Mouse (Mus musculus) intestine, embryonic 14.5 days (tissue): ENCODE measurements around the gene Hebp1. TPM values are rescaled to one million over a fixed set of nuclear protein-coding genes. Genes with fewer than 3 reads are reported as not detected.

ENCODE experiments used
- ATAC-seq: fragments of 200-750 bp; cut with Nextera tagmentation; replicated peaks from 2 replicates; pipeline ENCODE4 v1.8.0; 2017; ENCODE audit warnings: low read depth, moderate number of reproducible peaks, moderate TSS enrichment, moderate library complexity; ENCODE audit not compliant: low FRiP score, low TSS enrichment
- DNase-seq: peaks from one replicate; pipeline ENCODE4 v3.0.0-alpha.2; 2018; ENCODE audit warnings: low spot score
- H3K27ac ChIP-seq: fragments of 300-500 bp; sonication (generic); 2 replicates; pipeline ENCODE4 v1.5.1; 2014; ENCODE audit warnings: low read depth, mild to moderate bottlenecking, control low read depth
- H3K27me3 ChIP-seq: fragments of 300-500 bp; sonication (generic); replicated peaks from 2 replicates; pipeline ENCODE4 v1.6.1; 2014; ENCODE audit warnings: low read length, control low read depth; ENCODE audit not compliant: control insufficient read depth, insufficient read depth
- H3K36me3 ChIP-seq: fragments of 300-500 bp; sonication (generic); 2 replicates; pipeline ENCODE4 v1.6.1; 2014; ENCODE audit warnings: low read length, control low read depth; ENCODE audit not compliant: control insufficient read depth, insufficient read depth
- H3K4me1 ChIP-seq: fragments of 300-500 bp; sonication (generic); replicated peaks from 2 replicates; pipeline ENCODE4 v1.6.1; 2014; ENCODE audit warnings: low read length, control low read depth, mixed read lengths; ENCODE audit not compliant: control insufficient read depth, insufficient read depth
- H3K4me2 ChIP-seq: fragments of 300-500 bp; sonication (generic); 2 replicates; pipeline ENCODE4 v1.6.1; 2014; ENCODE audit warnings: low read length
- H3K4me3 ChIP-seq: fragments of 300-500 bp; sonication (generic); 2 replicates; pipeline ENCODE4 v1.5.1; 2014; ENCODE audit warnings: low read depth, low read length, control low read depth, mixed read lengths
- H3K9ac ChIP-seq: fragments of 300-500 bp; sonication (generic); 2 replicates; pipeline ENCODE4 v1.6.1; 2014; ENCODE audit warnings: mild to moderate bottlenecking, low read length
- H3K9me3 ChIP-seq: fragments of 300-500 bp; sonication (generic); 2 replicates; pipeline ENCODE4 v1.6.1; 2016; ENCODE audit warnings: low read length, control low read depth; ENCODE audit not compliant: control insufficient read depth
- WGBS: fragments of 180-500 bp; shearing (Covaris S2); extraction: QIAGEN DNeasy Blood & Tissue Kit; methylation state at CpG from one replicate; pipeline ENCODE4 v1.1.7; 2014; 5-methylcytosine and 5-hydroxymethylcytosine counted together
- polyA plus RNA-seq: library from polyadenylated mRNA; unstranded; fragments of >200 nt; fragmentation: Nextera tagmentation; extraction: Ambion mirVana; gene quantifications from 2 replicates; pipeline ENCODE4 v1.2.1, GENCODE M21; 2014

Gene Hebp1
- polyA plus RNA-seq, 1 experiment from 2014 or later: 14.7 TPM

DNA sequence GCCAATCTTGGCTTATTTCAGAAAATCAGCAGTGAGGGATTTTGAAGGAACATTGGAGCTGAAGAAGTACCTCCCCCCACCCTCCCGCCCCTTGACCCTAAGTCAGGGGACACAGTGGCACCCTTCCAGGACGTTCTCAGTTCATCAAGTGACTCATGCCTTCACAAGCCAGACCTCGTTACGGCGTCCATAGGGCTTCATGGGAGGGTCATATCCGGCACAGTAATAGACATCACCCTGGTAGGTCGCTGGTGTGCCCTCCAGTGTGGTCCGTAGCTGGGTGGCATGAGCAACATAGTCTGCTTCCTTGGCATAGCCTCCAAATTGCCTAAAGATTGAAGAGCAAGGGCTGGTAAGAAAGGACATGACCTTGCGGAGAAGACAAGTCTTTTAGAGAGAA, 60.1 kb downstream of the Hebp1 start:
- DNase-seq: no peak
- Histone ChIP-seq H3K27me3 (no peaks in the 10 kb centered on the region), H3K4me2 (no peak overlapping the region), H3K9ac (no peak overlapping the region), H3K27ac (no peak overlapping the region), H3K4me3 (no peak overlapping the region), H3K4me1 (no peaks in the 10 kb centered on the region), H3K36me3 (no peaks in the 10 kb centered on the region), H3K9me3 (no peaks in the 10 kb centered on the region)
- WGBS: 87% methylated on average over 9 of the region's 9 CpGs
- ATAC-seq: no peak

GRCm38 (mm10) chr6:135136439-135137161, 61.2 kb downstream of the Hebp1 start:
- ATAC-seq: no peak

DNA sequence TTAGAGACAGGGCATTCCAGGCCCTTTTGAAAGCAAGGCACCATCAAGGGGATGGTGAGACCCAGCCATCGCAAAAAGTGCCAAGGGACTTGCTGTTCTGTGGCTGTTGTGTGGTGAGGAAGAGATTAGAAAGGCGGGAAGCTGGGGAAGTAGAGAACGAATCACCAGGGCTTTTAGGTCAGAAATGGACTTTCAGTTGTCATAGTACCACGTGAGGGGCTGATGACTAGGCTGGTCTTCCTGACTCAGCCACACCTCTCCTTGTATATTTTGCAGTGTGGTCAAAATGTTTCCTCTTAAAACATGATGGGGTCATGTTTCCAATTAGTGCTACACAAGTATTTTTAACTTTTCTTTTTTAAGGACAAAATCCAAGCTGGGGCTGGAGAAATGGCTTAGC, 62.1 kb downstream of the Hebp1 start:
- no peak overlapping the region for H3K27ac ChIP-seq
- H3K9me3 ChIP-seq: no peaks in the 10 kb centered on the region
- no peak for ATAC-seq
- no peaks in the 10 kb centered on the region for H3K27me3 ChIP-seq
- no peaks in the 10 kb centered on the region for H3K36me3 ChIP-seq
- DNase-seq: no peak
- H3K4me1 ChIP-seq: no peaks in the 10 kb centered on the region
- WGBS: 82% methylated on average over 4 of the region's 4 CpGs
- no peak overlapping the region for H3K4me2 ChIP-seq
- no peak overlapping the region for H3K4me3 ChIP-seq
- no peak overlapping the region for H3K9ac ChIP-seq

More at GRCm38 (mm10) chr6:135136439-135137161, 61.2 kb downstream of the Hebp1 start:
- no peak for DNase-seq
- Histone ChIP-seq H3K4me3 (no peak overlapping the region), H3K4me2 (no peak overlapping the region), H3K27ac (no peak overlapping the region), H3K9ac (no peak overlapping the region), H3K9me3 (no peaks in the 10 kb centered on the region), H3K27me3 (no peaks in the 10 kb centered on the region), H3K36me3 (no peaks in the 10 kb centered on the region), H3K4me1 (no peaks in the 10 kb centered on the region)
- WGBS: 37% methylated on average over 11 of the region's 11 CpGs

GRCm38 (mm10) chr6:135133486-135133885, 64.3 kb downstream of the Hebp1 start:
- no peak for DNase-seq
- no peaks in the 10 kb centered on the region for H3K4me1 ChIP-seq
- no peak overlapping the region for H3K27ac ChIP-seq
- H3K9ac ChIP-seq: no peak overlapping the region
- H3K4me3 ChIP-seq: no peak overlapping the region
- no peaks in the 10 kb centered on the region for H3K9me3 ChIP-seq
- ATAC-seq: no peak
- H3K36me3 ChIP-seq: no peaks in the 10 kb centered on the region
- 94% methylated on average over 9 of the region's 9 CpGs for WGBS
- H3K4me2 ChIP-seq: no peak overlapping the region
- H3K27me3 ChIP-seq: no peaks in the 10 kb centered on the region

- no peak overlapping the region for H3K27ac ChIP-seq
- no peaks in the 10 kb centered on the region for H3K27me3 ChIP-seq
- H3K4me3 ChIP-seq: no peak overlapping the region
- DNase-seq (no peak), ATAC-seq (no peak)
- H3K36me3 ChIP-seq: no peaks in the 10 kb centered on the region
- 84% methylated on average over 7 of the region's 7 CpGs for WGBS
- H3K4me1 ChIP-seq: no peaks in the 10 kb centered on the region
- no peaks in the 10 kb centered on the region for H3K9me3 ChIP-seq
- no peak overlapping the region for H3K4me2 ChIP-seq
- no peak overlapping the region for H3K9ac ChIP-seq
Observed at GRCm38 (mm10) chr6:135133086-135133485, 64.7 kb downstream of the Hebp1 start.

- WGBS: 55% methylated on average over 5 of the region's 5 CpGs
- no peak for ATAC-seq
- H3K27me3 ChIP-seq: no peaks in the 10 kb centered on the region
Observed at GRCm38 (mm10) chr6:135124755-135125380, 73.0 kb downstream of the Hebp1 start.

GRCm38 (mm10) chr6:135118183-135118582, 79.6 kb downstream of the Hebp1 start, which contains the start of gene Gprc5d:
TSS of gene Gprc5d (minus strand) at chr6:135118283.
- Histone ChIP-seq H3K27me3 (no peaks in the 10 kb centered on the region), H3K4me3 (no peak within 1 kb of the TSS), H3K9me3 (no peaks in the 10 kb centered on the region), H3K4me1 (no peaks in the 10 kb centered on the region), H3K36me3 (no peaks in the 10 kb centered on the region), H3K4me2 (no peak within 1 kb of the TSS), H3K9ac (no peak within 1 kb of the TSS), H3K27ac (no peak within 1 kb of the TSS)
- WGBS: 89% methylated on average over 5 of the region's 5 CpGs
- DNase-seq: no peak
- ATAC-seq: no peak

More at GRCm38 (mm10) chr6:135124755-135125380, 73.0 kb downstream of the Hebp1 start:
- no peaks in the 10 kb centered on the region for H3K9me3 ChIP-seq
- DNase-seq: no peak
- H3K27ac ChIP-seq: no peak overlapping the region
- no peaks in the 10 kb centered on the region for H3K4me1 ChIP-seq
- no peaks in the 10 kb centered on the region for H3K36me3 ChIP-seq
- H3K9ac ChIP-seq: no peak overlapping the region
- H3K4me3 ChIP-seq: no peak overlapping the region
- H3K4me2 ChIP-seq: no peak overlapping the region

DNA sequence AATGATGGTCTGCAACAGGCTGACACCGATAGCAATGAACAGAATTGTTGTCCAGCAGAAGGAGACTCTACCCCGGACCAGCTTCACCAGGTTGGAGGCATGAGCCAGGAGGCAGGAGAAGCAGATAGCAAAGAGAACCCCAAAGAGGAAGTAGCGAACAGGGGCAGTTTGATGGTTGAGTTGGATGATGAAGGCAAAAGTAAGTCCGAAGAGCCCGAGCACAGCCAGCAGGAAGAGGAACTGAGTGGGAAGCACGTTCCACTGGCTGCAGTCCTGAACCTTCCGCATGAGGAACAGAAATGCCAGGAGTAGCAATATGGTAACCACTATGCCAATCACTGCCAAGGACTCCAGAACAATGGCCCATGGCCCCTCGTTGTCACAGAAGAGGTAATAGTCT, 81.3 kb downstream of the Hebp1 start:
- WGBS: 92% methylated on average over 8 of the region's 8 CpGs
- DNase-seq (no peak), ATAC-seq (no peak)
- no peak overlapping the region for H3K9ac ChIP-seq
- H3K36me3 ChIP-seq: no peaks in the 10 kb centered on the region
- no peak overlapping the region for H3K27ac ChIP-seq
- H3K4me3 ChIP-seq: no peak overlapping the region
- no peak overlapping the region for H3K4me2 ChIP-seq
- H3K27me3 ChIP-seq: no peaks in the 10 kb centered on the region
- H3K9me3 ChIP-seq: no peaks in the 10 kb centered on the region
- H3K4me1 ChIP-seq: no peaks in the 10 kb centered on the region

- Histone ChIP-seq H3K9me3 (no peaks in the 10 kb centered on the region), H3K27me3 (no peaks in the 10 kb centered on the region), H3K27ac (no peak overlapping the region), H3K4me3 (no peak overlapping the region), H3K36me3 (no peaks in the 10 kb centered on the region), H3K4me1 (no peaks in the 10 kb centered on the region), H3K4me2 (no peak overlapping the region), H3K9ac (no peak overlapping the region)
- ATAC-seq: no peak
- DNase-seq: no peak
- WGBS: 21% methylated on average over 6 of the region's 6 CpGs
Observed at GRCm38 (mm10) chr6:135113114-135113436, 84.7 kb downstream of the Hebp1 start.
